Mouse (Mus musculus) urinary bladder, postnatal 14 days (tissue): ENCODE data around the gene Bag6.

Experiments used
- DNase-seq: peaks from one replicate; pipeline ENCODE4 v3.0.0; 2021; ENCODE audit warnings: low spot score

Bag6 gene

GRCm38 (mm10) chr17:35147922-35148639, 13.1 kb downstream of the Bag6 start:
- no peak for DNase-seq

GRCm38 (mm10) chr17:35152121-35152520, 17.1 kb downstream of the Bag6 start:
- DNase-seq: no peak

GRCm38 (mm10) chr17:35153077-35153476, 18.1 kb downstream of the Bag6 start:
- DNase-seq: no peak

- no peak for DNase-seq
Measured at GRCm38 (mm10) chr17:35153931-35154330, 19.0 kb downstream of the Bag6 start.

GRCm38 (mm10) chr17:35154616-35155015, 19.6 kb downstream of the Bag6 start:
- DNase-seq: no peak

GRCm38 (mm10) chr17:35155451-35155850, 20.5 kb downstream of the Bag6 start:
- DNase-seq: no peak

GRCm38 (mm10) chr17:35156461-35157200, 21.7 kb downstream of the Bag6 start:
- DNase-seq: no peak

GRCm38 (mm10) chr17:35157254-35157653, 22.3 kb downstream of the Bag6 start:
- no peak for DNase-seq

- DNase-seq: no peak
Measured at GRCm38 (mm10) chr17:35157661-35158175, 22.7 kb downstream of the Bag6 start.

GRCm38 (mm10) chr17:35158850-35159593, 24.0 kb downstream of the Bag6 start:
- no peak for DNase-seq

GRCm38 (mm10) chr17:35159638-35160037, 24.7 kb downstream of the Bag6 start:
- no peak for DNase-seq

- DNase-seq: no peak
Measured at GRCm38 (mm10) chr17:35161421-35161820, 26.4 kb downstream of the Bag6 start.

GRCm38 (mm10) chr17:35162121-35162520, 27.1 kb downstream of the Bag6 start:
- DNase-seq: no peak

- DNase-seq: peak; percentile 69
Measured at GRCm38 (mm10) chr17:35162730-35163129, 27.8 kb downstream of the Bag6 start.

- no peak for DNase-seq
Measured at GRCm38 (mm10) chr17:35163326-35164081, 28.5 kb downstream of the Bag6 start.

GRCm38 (mm10) chr17:35164218-35164567, 29.2 kb downstream of the Bag6 start:
- DNase-seq: no peak

- DNase-seq: peak; percentile 98
Measured at GRCm38 (mm10) chr17:35164568-35165450, 29.8 kb downstream of the Bag6 start, which contains the start of gene Prrc2a. Prrc2a (minus strand) TSS chr17:35164897.

GRCm38 (mm10) chr17:35165451-35166155, 30.6 kb downstream of the Bag6 start:
- no peak for DNase-seq

GRCm38 (mm10) chr17:35166352-35167035, 31.5 kb downstream of the Bag6 start:
- DNase-seq: peak; percentile 78

- DNase-seq: no peak
Measured at GRCm38 (mm10) chr17:35167794-35168193, 32.8 kb downstream of the Bag6 start.
